Mouse (Mus musculus) brain, embryonic 14.5 days (tissue): ENCODE results near the gene Vmn2r18.

Experiments used
- CTCF ChIP-seq: fragments of 200-500 bp; IDR thresholded peaks from 2 replicates; pipeline ENCODE4 v1.5.1; 2012; ENCODE audit warnings: inconsistent platforms, mild to moderate bottlenecking, moderate library complexity, borderline replicate concordance; ENCODE audit not compliant: insufficient read depth, insufficient read length; ENCODE audit errors: extremely low read depth
- POLR2A ChIP-seq: fragments of 200-500 bp; IDR thresholded peaks from 2 replicates; pipeline ENCODE4 v1.6.1; 2012; ENCODE audit warnings: mild to moderate bottlenecking, inconsistent platforms, borderline replicate concordance; ENCODE audit not compliant: poor library complexity, insufficient read depth, insufficient read length, severe bottlenecking; ENCODE audit errors: extremely low read depth

- TF ChIP-seq CTCF (no peak), POLR2A (no peak)
Observed at GRCm38 (mm10) chr5:151642867-151643266, 37.0 kb upstream of the Vmn2r18 start.
